Mouse (Mus musculus) Muller cell, postnatal 12 days (primary cell): Measurements from ENCODE around the gene Gm49322.

Source experiments
- DNase-seq: peaks from one replicate; pipeline ENCODE4 v3.0.0-alpha.2; 2015; ENCODE audit errors: inconsistent ontology term

Gene Gm49322

GRCm38 (mm10) chr10:80583047-80583446 lies 22.8 kb upstream of the Gm49322 start:
- no peak for DNase-seq

- DNase-seq: no peak
Measured at GRCm38 (mm10) chr10:80584045-80584488, 21.8 kb upstream of the Gm49322 start.

- DNase-seq: no peak
Measured at GRCm38 (mm10) chr10:80584642-80585552, 20.9 kb upstream of the Gm49322 start.

- no peak for DNase-seq
Measured at GRCm38 (mm10) chr10:80585581-80585980, 20.2 kb upstream of the Gm49322 start.

- DNase-seq: no peak
Measured at GRCm38 (mm10) chr10:80586407-80587304, 19.2 kb upstream of the Gm49322 start.

- no peak for DNase-seq
Measured at GRCm38 (mm10) chr10:80587305-80587657, 18.5 kb upstream of the Gm49322 start.

- peak; percentile 59 for DNase-seq
Measured at GRCm38 (mm10) chr10:80589127-80589878, 16.5 kb upstream of the Gm49322 start.

GRCm38 (mm10) chr10:80589879-80590854 lies 15.7 kb upstream of the Gm49322 start, which contains the start of gene Abhd17a:
TSS of gene Abhd17a (minus strand) at chr10:80590341.
- DNase-seq: peak; percentile 97

- DNase-seq: peak; percentile 50
Measured at GRCm38 (mm10) chr10:80596318-80596717, 9.5 kb upstream of the Gm49322 start.

- peak; percentile 98 for DNase-seq
Measured at GRCm38 (mm10) chr10:80602698-80603325, 3.0 kb upstream of the Gm49322 start, which contains the start of the genes Scamp4 and Adat3. TSS of gene Scamp4 (plus strand) at chr10:80602872. TSS of gene Adat3 (plus strand) at chr10:80602880.

GRCm38 (mm10) chr10:80603364-80603763 lies 2.5 kb upstream of the Gm49322 start:
- no peak for DNase-seq

GRCm38 (mm10) chr10:80604001-80604509 lies 1.8 kb upstream of the Gm49322 start:
- no peak for DNase-seq

GRCm38 (mm10) chr10:80604988-80605387 lies 833 bp upstream of the Gm49322 start:
- no peak for DNase-seq

GRCm38 (mm10) chr10:80606306-80606705 lies 485 bp downstream of the Gm49322 start:
- no peak for DNase-seq

GRCm38 (mm10) chr10:80606737-80607350 lies 1.0 kb downstream of the Gm49322 start:
- no peak for DNase-seq

GRCm38 (mm10) chr10:80608435-80608834 lies 2.6 kb downstream of the Gm49322 start:
- DNase-seq: no peak

GRCm38 (mm10) chr10:80609269-80609924 lies 3.6 kb downstream of the Gm49322 start:
- no peak for DNase-seq

GRCm38 (mm10) chr10:80610116-80610785 lies 4.4 kb downstream of the Gm49322 start:
- no peak for DNase-seq
